Mouse (Mus musculus): ENCODE measurements around the gene AC140267.1. TPM values are rescaled to one million over a fixed set of nuclear protein-coding genes. Genes with fewer than 3 reads are reported as not detected.

AC140267.1 gene
- polyA plus RNA-seq, 1 experiment from 2014 or later, result not detected

- peaks cover 40% of the 10 kb centered on the region for H3K27me3 ChIP-seq (replicated peaks; ENCODE audit: low read depth, poor library complexity, severe bottlenecking)
- no peaks in the 10 kb centered on the region for H3K9me3 ChIP-seq
- no peak overlapping the region for H3K4me3 ChIP-seq
- 91% methylated on average over 2 of the region's 2 CpGs for WGBS
- H3K27ac ChIP-seq (replicated peaks), result no peak overlapping the region
- no peaks in the 10 kb centered on the region for H3K4me1 ChIP-seq
- no peaks in the 10 kb centered on the region for H3K36me3 ChIP-seq (replicated peaks)
- no peak for DNase-seq (ENCODE audit: low spot score)
Measured at GRCm38 (mm10) chr15:80279053-80279452, 43.4 kb downstream of the AC140267.1 start.

GRCm38 (mm10) chr15:80280646-80281045, 45.0 kb downstream of the AC140267.1 start:
- Histone ChIP-seq H3K36me3 (replicated peaks) (no peaks in the 10 kb centered on the region), H3K27ac (replicated peaks) (no peak overlapping the region), H3K4me3 (no peak overlapping the region), H3K27me3 (replicated peaks; ENCODE audit: low read depth, poor library complexity, severe bottlenecking) (peaks cover 56% of the 10 kb centered on the region), H3K9me3 (no peaks in the 10 kb centered on the region), H3K4me1 (no peaks in the 10 kb centered on the region)
- DNase-seq (ENCODE audit: low spot score), result peak; percentile 63
- WGBS, result 21% methylated on average over 6 of the region's 6 CpGs

Other genes starting within 250 kb of the AC140267.1 start
- 1.4 and 1.6 TPM in 2 replicates for gene Pdgfb, start 220.9 kb upstream of the AC140267.1 start, polyA plus RNA-seq (2016; fragmentation: Nextera tagmentation; extraction: Ambion mirVana)
- 5.9 and 7.0 TPM in 2 replicates for gene Syngr1, start 144.5 kb upstream of the AC140267.1 start, polyA plus RNA-seq (2016; fragmentation: Nextera tagmentation; extraction: Ambion mirVana)
- gene Rpl3, start 144.0 kb upstream of the AC140267.1 start, polyA plus RNA-seq (2016; fragmentation: Nextera tagmentation; extraction: Ambion mirVana), result 1,034 and 1,049 TPM in 2 replicates
- gene Tab1, start 102.7 kb upstream of the AC140267.1 start, polyA plus RNA-seq (2016; fragmentation: Nextera tagmentation; extraction: Ambion mirVana), result 43.3 and 45.3 TPM in 2 replicates
- 6.3 and 7.6 TPM in 2 replicates for gene Mgat3, start 62.1 kb upstream of the AC140267.1 start, polyA plus RNA-seq (2016; fragmentation: Nextera tagmentation; extraction: Ambion mirVana)
- 44.4 and 44.5 TPM in 2 replicates for gene Mief1, start 1.8 kb upstream of the AC140267.1 start, polyA plus RNA-seq (2016; fragmentation: Nextera tagmentation; extraction: Ambion mirVana)
- 104 and 111 TPM in 2 replicates for gene Atf4, start 19.3 kb downstream of the AC140267.1 start, polyA plus RNA-seq (2016; fragmentation: Nextera tagmentation; extraction: Ambion mirVana)
- gene Rps19bp1, start 28.5 kb downstream of the AC140267.1 start, polyA plus RNA-seq (2016; fragmentation: Nextera tagmentation; extraction: Ambion mirVana), result 68.1 and 73.2 TPM in 2 replicates
- 0.02 and 0.03 TPM in 2 replicates for gene Cacna1i, start 51.4 kb downstream of the AC140267.1 start, polyA plus RNA-seq (2016; fragmentation: Nextera tagmentation; extraction: Ambion mirVana)

Data from embryonic facial prominence, embryonic 10.5 days (tissue).